Mouse (Mus musculus): Measurements from ENCODE around the gene Nfkbiz. TPM values are rescaled to one million over a fixed set of nuclear protein-coding genes. Genes with fewer than 3 reads are reported as not detected.
"Not testable (repeated sequence)": the region's sequence is repeated elsewhere in the genome, so short reads cannot be mapped to it uniquely, and the experiment has no call there.

Nfkbiz gene
- 1 to 10 TPM; 4.6 to 5.6 TPM for total RNA-seq (2021)
- long read RNA-seq, experiment 1, partial matches to known transcripts, result 0 of 1 reads
- long read RNA-seq, experiment 1, other reads (novel, unspliced or antisense), result 1 of 1 reads
- long read RNA-seq, experiment 2, result 0 reads

GRCm38 (mm10) chr16:55838510-55839474, at the start of gene Nfkbiz:
Gene Nfkbiz, minus strand, starts transcription at chr16:55838899.
- peak; percentile 92 to 94 for DNase-seq

GRCm38 (mm10) chr16:55887814-55888583, 49.3 kb upstream of the Nfkbiz start:
- DNase-seq, result peak in 1 of 2 experiments; percentile 13

- no peak for DNase-seq
These were observed 45.5 kb upstream of the Nfkbiz start for GRCm38 (mm10) chr16:55884246-55884645.

- DNase-seq, result no peak
These were observed 37.3 kb upstream of the Nfkbiz start for GRCm38 (mm10) chr16:55876025-55876424.

GRCm38 (mm10) chr16:55863832-55864231, 25.1 kb upstream of the Nfkbiz start:
- DNase-seq, result no peak

GRCm38 (mm10) chr16:55863149-55863815, 24.6 kb upstream of the Nfkbiz start:
- DNase-seq, result peak; percentile 75 to 76

- DNase-seq, result no peak
These were observed 22.4 kb upstream of the Nfkbiz start for GRCm38 (mm10) chr16:55861104-55861503.

GRCm38 (mm10) chr16:55859421-55859820, 20.7 kb upstream of the Nfkbiz start:
- DNase-seq, result not testable (repeated sequence)

- peak; percentile 77 to 83 for DNase-seq
These were observed 19.8 kb upstream of the Nfkbiz start for GRCm38 (mm10) chr16:55858465-55858864.

GRCm38 (mm10) chr16:55852943-55853727, 14.4 kb upstream of the Nfkbiz start:
- DNase-seq, result peak; percentile 76 to 84

- no peak for DNase-seq
These were observed 13.8 kb upstream of the Nfkbiz start for GRCm38 (mm10) chr16:55852515-55852914.

- no peak for DNase-seq
These were observed 11.8 kb upstream of the Nfkbiz start for GRCm38 (mm10) chr16:55850485-55850884.

- DNase-seq, result no peak
These were observed 9.0 kb upstream of the Nfkbiz start for GRCm38 (mm10) chr16:55847679-55848078.

- no peak for DNase-seq
These were observed 6.1 kb upstream of the Nfkbiz start for GRCm38 (mm10) chr16:55844847-55845246.

GRCm38 (mm10) chr16:55843919-55844318, 5.2 kb upstream of the Nfkbiz start:
- no peak for DNase-seq

GRCm38 (mm10) chr16:55843134-55843533, 4.4 kb upstream of the Nfkbiz start:
- DNase-seq, result no peak

GRCm38 (mm10) chr16:55841506-55841905, 2.8 kb upstream of the Nfkbiz start:
- no peak for DNase-seq

GRCm38 (mm10) chr16:55838129-55838509, 580 bp downstream of the Nfkbiz start:
- DNase-seq, result no peak

GRCm38 (mm10) chr16:55837653-55838052, 1.0 kb downstream of the Nfkbiz start:
- DNase-seq, result not testable (repeated sequence)

- no peak for DNase-seq
These were observed 1.5 kb downstream of the Nfkbiz start for GRCm38 (mm10) chr16:55837168-55837567.

GRCm38 (mm10) chr16:55835798-55836197, 2.9 kb downstream of the Nfkbiz start:
- DNase-seq, result no peak

Measured in adrenal gland, postnatal 36 days (tissue).